Mouse (Mus musculus): Measurements from ENCODE around the gene Abhd13. TPM values are rescaled to one million over a fixed set of nuclear protein-coding genes. Genes with fewer than 3 reads are reported as not detected.

Gene Abhd13
- polyA plus RNA-seq (2012; ENCODE audit: insufficient read depth, insufficient read length, low replicate concordance, missing spikeins): not detected in 2 replicates

DNA sequence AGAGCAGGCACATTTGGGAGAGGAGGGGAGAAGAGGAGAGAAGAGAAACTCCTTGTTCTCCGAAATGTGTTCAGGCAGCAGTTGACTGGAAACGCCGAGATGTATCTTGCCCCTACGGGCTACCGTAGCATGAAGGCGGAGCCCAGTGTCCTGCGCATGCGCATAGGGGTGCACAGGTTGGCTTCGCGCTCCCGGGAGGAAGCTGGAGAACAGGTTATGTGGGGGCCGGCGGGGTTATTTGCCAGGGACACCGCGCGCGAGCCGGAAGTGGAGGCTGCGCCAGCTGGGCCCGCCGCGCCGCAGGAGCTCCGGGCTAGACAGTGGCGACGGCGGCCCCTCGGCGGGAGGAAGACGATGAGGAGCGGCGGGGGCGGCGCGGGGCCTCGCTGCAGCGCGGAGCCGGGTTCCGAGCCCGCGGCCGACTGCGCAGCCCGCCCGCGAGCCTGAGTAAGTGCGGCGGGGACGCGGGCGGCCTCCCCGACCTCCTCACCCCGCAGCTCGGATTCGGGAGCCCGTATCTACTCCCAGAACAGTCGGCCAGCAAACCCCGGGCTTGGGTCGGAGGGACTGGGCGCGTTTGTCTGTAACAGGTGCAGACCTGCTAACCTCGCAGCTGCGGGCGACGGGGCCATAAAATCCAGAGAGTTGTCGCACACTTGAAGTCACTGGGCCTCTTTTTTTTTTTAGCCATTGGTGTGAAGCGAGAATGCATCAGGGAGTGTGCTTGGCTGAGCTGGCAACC, at the start of gene Abhd13, which contains the start of gene Lig4:
Gene Abhd13, plus strand, starts transcription at position 135 of the 742 bp plus-strand sequence.
Gene Lig4, minus strand, starts transcription at position 114 of the 742 bp plus-strand sequence.
- H3K27ac ChIP-seq (ENCODE audit: insufficient read depth, low read depth, low read length): peak within 1 kb of the TSS; percentile 58; the same call in 1 of the 2 replicates
- peak within 1 kb of the TSS; percentile 98 for H3K4me3 ChIP-seq (ENCODE audit: insufficient read depth, low read depth, low read length)
- H3K4me1 ChIP-seq (ENCODE audit: control insufficient read depth, insufficient read depth, low read length): peaks cover 8% of the 10 kb centered on the region
- WGBS: under 1% methylated on average over 64 of the region's 68 CpGs
- peak; percentile 71 for TF ChIP-seq POLR2A (IDR thresholded peaks at IDR 0.05; ENCODE audit: insufficient read depth, low read depth, low read length)
- no peak for TF ChIP-seq CTCF (IDR thresholded peaks at IDR 0.05; ENCODE audit: insufficient read depth, low read depth, low read length)

DNA sequence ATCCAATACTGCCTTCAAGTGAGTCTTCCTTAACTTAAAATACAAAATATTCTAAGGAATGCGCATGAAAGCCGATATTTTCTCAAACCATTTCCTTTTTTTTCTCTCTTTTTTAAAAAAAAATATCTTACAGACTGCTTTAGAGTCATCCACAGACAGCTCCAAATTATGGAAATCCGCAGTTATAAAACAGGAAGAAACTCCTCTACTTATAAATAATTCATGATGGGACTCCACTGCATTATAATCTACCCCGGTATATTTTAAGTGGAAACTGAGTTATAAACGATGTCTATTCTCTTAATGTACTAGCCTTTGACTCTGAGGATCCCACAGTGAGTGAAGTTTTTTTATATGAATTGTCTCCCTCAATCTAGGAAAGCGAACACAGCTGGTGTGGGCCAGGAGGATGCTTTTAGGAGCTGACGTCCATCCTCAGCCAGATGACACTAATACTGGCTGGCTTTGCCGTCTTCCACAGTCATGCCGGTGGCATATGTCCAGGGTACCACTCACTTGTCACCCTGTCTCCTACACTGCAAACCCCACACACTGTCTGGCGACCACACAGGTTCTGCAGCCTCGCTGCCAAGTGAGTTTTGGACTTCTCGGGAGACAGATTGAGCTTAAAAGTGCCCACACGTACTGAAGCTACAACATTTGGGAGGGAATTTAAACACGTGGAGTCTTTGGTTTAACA, 47.6 kb upstream of the Abhd13 start:
- WGBS: 62% methylated on average over 14 of the region's 14 CpGs
- TF ChIP-seq POLR2A (IDR thresholded peaks at IDR 0.05; ENCODE audit: insufficient read depth, low read depth, low read length) (no peak), CTCF (IDR thresholded peaks at IDR 0.05; ENCODE audit: insufficient read depth, low read depth, low read length) (no peak)
- H3K4me3 ChIP-seq (ENCODE audit: insufficient read depth, low read depth, low read length): no peak overlapping the region
- H3K27ac ChIP-seq (ENCODE audit: insufficient read depth, low read depth, low read length): no peak overlapping the region
- no peaks in the 10 kb centered on the region for H3K4me1 ChIP-seq (ENCODE audit: control insufficient read depth, insufficient read depth, low read length)

DNA sequence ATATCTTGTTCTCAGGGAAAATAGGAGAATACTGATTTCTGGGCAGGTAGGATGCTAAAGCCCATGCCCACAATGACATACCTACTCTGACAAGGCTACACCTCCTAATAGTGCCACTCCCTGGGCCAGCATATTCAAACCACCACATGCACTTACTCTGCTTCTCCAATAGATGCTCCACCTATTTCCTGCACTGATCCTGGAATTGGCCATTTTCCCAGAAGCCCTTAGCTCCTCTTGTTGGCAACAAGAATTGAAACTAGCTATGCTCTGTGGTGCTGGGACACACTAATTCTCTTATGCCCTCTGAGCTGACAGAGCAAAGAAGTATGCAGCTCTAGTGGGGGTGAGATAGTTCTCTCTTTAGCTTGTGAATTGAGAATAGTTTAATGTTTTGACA, 44.8 kb upstream of the Abhd13 start:
- TF ChIP-seq POLR2A (IDR thresholded peaks at IDR 0.05; ENCODE audit: insufficient read depth, low read depth, low read length) (no peak), CTCF (IDR thresholded peaks at IDR 0.05; ENCODE audit: insufficient read depth, low read depth, low read length) (no peak)
- Histone ChIP-seq H3K27ac (ENCODE audit: insufficient read depth, low read depth, low read length) (no peak overlapping the region), H3K4me1 (ENCODE audit: control insufficient read depth, insufficient read depth, low read length) (no peaks in the 10 kb centered on the region), H3K4me3 (ENCODE audit: insufficient read depth, low read depth, low read length) (no peak overlapping the region)

DNA sequence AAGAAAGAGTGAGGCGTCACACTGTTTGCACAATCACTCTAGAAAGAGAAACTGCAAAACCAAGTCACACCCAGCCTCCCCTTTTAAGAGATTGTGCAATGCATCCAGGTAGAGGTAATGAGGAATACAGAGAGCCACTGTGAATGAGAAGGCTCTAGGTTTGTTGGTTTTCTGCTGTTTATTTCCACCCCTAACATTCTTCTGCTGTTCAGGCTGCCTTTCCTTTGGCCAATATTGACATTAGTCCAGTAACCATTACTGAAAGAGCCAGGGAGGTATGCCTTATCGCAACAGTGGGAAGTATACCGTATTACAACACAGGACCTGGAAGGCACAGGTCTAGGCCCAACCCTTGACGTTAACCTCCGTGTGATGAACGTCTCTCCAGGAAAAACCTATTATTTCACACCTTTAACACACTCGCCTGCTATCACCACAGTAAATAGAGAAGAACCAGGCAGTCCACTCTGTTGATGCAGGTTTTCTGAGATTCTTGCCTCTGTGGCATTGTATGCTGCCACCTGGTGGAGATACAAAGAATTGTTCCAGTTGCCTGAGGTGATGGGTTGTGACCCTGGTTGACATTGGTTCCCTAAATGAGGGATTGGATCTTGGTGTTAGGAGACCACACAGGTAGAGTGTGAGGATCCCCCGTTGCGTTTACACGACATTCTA, 42.5 kb upstream of the Abhd13 start:
- TF ChIP-seq POLR2A (IDR thresholded peaks at IDR 0.05; ENCODE audit: insufficient read depth, low read depth, low read length) (no peak), CTCF (IDR thresholded peaks at IDR 0.05; ENCODE audit: insufficient read depth, low read depth, low read length) (no peak)
- Histone ChIP-seq H3K4me1 (ENCODE audit: control insufficient read depth, insufficient read depth, low read length) (no peaks in the 10 kb centered on the region), H3K27ac (ENCODE audit: insufficient read depth, low read depth, low read length) (no peak overlapping the region), H3K4me3 (ENCODE audit: insufficient read depth, low read depth, low read length) (no peak overlapping the region)
- WGBS: 41% methylated on average over 10 of the region's 10 CpGs

DNA sequence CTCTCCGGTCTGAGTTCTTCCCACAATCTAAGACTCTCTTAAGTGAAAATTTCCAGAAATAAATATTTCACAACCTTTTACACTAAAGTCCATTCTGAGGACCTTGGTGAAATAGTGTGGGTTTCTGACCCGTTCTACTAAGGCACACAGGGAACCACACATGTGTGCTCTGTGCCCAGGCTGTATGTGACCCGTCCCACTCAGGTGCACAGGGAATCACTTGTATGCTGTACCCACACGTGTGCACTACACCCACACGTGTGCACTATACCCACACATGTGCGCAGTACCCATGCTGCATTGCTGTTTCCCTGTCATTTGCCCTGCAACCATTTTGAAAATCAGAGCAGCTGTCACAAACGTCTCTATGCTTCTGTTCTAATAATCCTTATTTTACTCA, 41.9 kb upstream of the Abhd13 start:
- H3K4me1 ChIP-seq (ENCODE audit: control insufficient read depth, insufficient read depth, low read length): no peaks in the 10 kb centered on the region
- 72% methylated on average over 7 of the region's 7 CpGs for WGBS
- TF ChIP-seq CTCF (IDR thresholded peaks at IDR 0.05; ENCODE audit: insufficient read depth, low read depth, low read length): no peak
- TF ChIP-seq POLR2A (IDR thresholded peaks at IDR 0.05; ENCODE audit: insufficient read depth, low read depth, low read length): no peak
- H3K27ac ChIP-seq (ENCODE audit: insufficient read depth, low read depth, low read length): no peak overlapping the region
- H3K4me3 ChIP-seq (ENCODE audit: insufficient read depth, low read depth, low read length): no peak overlapping the region

DNA sequence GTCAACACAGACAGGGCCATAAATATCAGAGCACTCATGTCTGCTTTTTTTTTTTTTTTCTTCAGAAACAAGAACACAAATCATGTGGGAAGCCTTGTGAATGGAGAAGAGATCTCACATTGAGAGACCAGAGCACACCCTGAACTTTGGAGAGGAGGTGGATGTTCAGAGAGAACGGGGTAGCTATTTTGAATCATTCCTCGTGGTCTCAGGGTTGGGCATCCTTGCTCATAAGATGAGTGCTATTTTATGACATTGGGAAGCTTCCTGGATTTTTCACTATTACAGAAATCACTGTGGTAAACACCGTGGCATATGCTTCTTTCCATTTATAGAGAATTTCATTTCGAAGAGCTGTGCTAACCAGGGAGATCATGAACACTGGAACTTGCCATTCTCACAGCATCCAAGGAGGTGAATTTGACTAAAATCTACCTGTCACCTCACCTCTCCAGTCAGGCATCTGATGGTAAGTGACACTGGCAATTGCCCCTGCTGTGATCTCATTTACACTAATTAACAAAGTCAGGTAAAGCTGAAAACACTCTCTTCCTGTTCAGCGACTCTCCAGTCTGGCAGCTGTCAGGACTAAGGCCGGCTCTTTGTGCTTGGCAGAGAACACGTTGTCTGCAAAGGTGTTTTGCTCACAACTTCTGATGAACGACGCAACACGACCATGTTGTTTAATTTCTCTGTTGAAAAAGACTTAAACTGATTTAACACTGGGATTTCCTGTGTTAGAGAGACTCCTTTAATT, 28.2 kb upstream of the Abhd13 start:
- peaks cover 2% of the 10 kb centered on the region; the same call in 1 of the 2 replicates for H3K4me1 ChIP-seq (ENCODE audit: control insufficient read depth, insufficient read depth, low read length)
- 65% methylated on average over 10 of the region's 10 CpGs for WGBS
- no peak overlapping the region for H3K4me3 ChIP-seq (ENCODE audit: insufficient read depth, low read depth, low read length)
- no peak for TF ChIP-seq CTCF (IDR thresholded peaks at IDR 0.05; ENCODE audit: insufficient read depth, low read depth, low read length)
- no peak overlapping the region for H3K27ac ChIP-seq (ENCODE audit: insufficient read depth, low read depth, low read length)

DNA sequence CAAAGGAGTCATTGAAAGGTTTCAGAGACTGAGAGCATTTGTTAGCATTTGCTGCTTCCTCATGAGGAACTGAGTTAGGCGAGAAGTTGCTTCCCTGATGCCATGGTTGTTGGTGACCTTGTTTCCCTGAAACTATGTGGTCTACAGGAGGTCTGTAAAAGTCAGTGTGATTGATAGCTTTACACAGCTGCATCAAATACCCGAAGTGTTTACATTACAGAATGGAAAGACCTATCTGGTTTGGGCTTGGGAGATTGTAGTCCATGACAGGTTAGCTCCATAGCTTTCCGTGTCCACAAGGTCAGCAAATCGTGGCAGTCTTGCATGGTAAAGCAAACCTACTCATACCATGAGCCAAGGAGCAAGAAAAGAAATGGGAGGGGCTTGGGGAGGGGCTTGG, 19.2 kb upstream of the Abhd13 start:
- no peak overlapping the region for H3K27ac ChIP-seq (ENCODE audit: insufficient read depth, low read depth, low read length)
- H3K4me3 ChIP-seq (ENCODE audit: insufficient read depth, low read depth, low read length): no peak overlapping the region
- no peaks in the 10 kb centered on the region for H3K4me1 ChIP-seq (ENCODE audit: control insufficient read depth, insufficient read depth, low read length)
- TF ChIP-seq CTCF (IDR thresholded peaks at IDR 0.05; ENCODE audit: insufficient read depth, low read depth, low read length) (no peak), POLR2A (IDR thresholded peaks at IDR 0.05; ENCODE audit: insufficient read depth, low read depth, low read length) (no peak)
- whole genome bisulfite sequencing: 82% methylated on average over 4 of the region's 4 CpGs

DNA sequence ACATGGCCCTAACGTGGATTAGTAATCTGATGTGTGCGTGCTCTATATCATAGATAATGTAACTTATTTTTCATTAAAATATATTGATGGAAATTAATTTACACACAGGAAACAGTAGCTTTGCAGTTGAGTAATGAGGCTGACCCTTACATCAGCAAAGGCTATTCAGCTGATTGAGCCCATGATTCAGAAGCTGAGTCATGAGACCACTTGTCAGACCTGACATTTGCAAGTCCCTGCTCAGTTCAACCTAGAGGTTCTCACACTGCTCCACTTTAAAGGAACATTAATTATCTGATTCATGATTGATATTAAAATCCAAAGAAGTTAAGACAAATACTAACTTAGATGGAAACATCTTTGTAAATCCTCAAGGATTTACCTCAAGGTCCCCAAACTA, 17.6 kb upstream of the Abhd13 start:
- Histone ChIP-seq H3K4me3 (ENCODE audit: insufficient read depth, low read depth, low read length) (no peak overlapping the region), H3K4me1 (ENCODE audit: control insufficient read depth, insufficient read depth, low read length) (no peaks in the 10 kb centered on the region), H3K27ac (ENCODE audit: insufficient read depth, low read depth, low read length) (no peak overlapping the region)
- TF ChIP-seq CTCF (IDR thresholded peaks at IDR 0.05; ENCODE audit: insufficient read depth, low read depth, low read length) (no peak), POLR2A (IDR thresholded peaks at IDR 0.05; ENCODE audit: insufficient read depth, low read depth, low read length) (no peak)
- 94% methylated on average over 2 of the region's 2 CpGs for WGBS

Data from olfactory bulb, adult 2 months (tissue).